Mouse (Mus musculus): ENCODE results near the gene Tmem131. TPM values are rescaled to one million over a fixed set of nuclear protein-coding genes. Genes with fewer than 3 reads are reported as not detected.

Gene Tmem131
- polyA plus RNA-seq, 1 experiment from 2014 or later: 31.3 TPM

- no peak overlapping the region for H3K4me2 ChIP-seq (replicated peaks; ENCODE audit: low read depth, low read length)
- no peak for ATAC-seq (ENCODE audit: insufficient number of reproducible peaks, insufficient read depth, low FRiP score, low read depth)
- H3K36me3 ChIP-seq (ENCODE audit: control insufficient read depth, insufficient read depth, low read length): no peaks in the 10 kb centered on the region
- no peak overlapping the region for H3K9ac ChIP-seq (replicated peaks; ENCODE audit: low read depth, low read length)
- no peaks in the 10 kb centered on the region for H3K9me3 ChIP-seq (ENCODE audit: control insufficient read depth, low read depth, low read length)
- no peak overlapping the region for H3K27ac ChIP-seq (ENCODE audit: low read length)
- H3K27me3 ChIP-seq (ENCODE audit: control insufficient read depth, insufficient read depth, low read length): no peaks in the 10 kb centered on the region
- no peak overlapping the region for H3K4me3 ChIP-seq (ENCODE audit: low read depth, low read length)
- 0 out of 2 replicates have a peak, but pooled peaks cover 2% of the 10 kb centered on the region for H3K4me1 ChIP-seq (ENCODE audit: control insufficient read depth, insufficient read depth, low read length)
- WGBS: 62% methylated on average over 6 of the region's 6 CpGs
Measured at GRCm38 (mm10) chr1:36904489-36904888, 39.0 kb downstream of the Tmem131 start.

- ATAC-seq (ENCODE audit: insufficient number of reproducible peaks, insufficient read depth, low FRiP score, low read depth): no peak
- Histone ChIP-seq H3K27ac (ENCODE audit: low read length) (no peak overlapping the region), H3K4me3 (ENCODE audit: low read depth, low read length) (no peak overlapping the region)
Measured at GRCm38 (mm10) chr1:36904084-36904451, 39.4 kb downstream of the Tmem131 start.

GRCm38 (mm10) chr1:36903376-36904083, 39.9 kb downstream of the Tmem131 start:
- ATAC-seq (ENCODE audit: insufficient number of reproducible peaks, insufficient read depth, low FRiP score, low read depth): no peak
- H3K9me3 ChIP-seq (ENCODE audit: control insufficient read depth, low read depth, low read length): no peaks in the 10 kb centered on the region
- no peak overlapping the region for H3K4me3 ChIP-seq (ENCODE audit: low read depth, low read length)
- H3K4me2 ChIP-seq (replicated peaks; ENCODE audit: low read depth, low read length): no peak overlapping the region
- H3K27me3 ChIP-seq (ENCODE audit: control insufficient read depth, insufficient read depth, low read length): no peaks in the 10 kb centered on the region
- H3K27ac ChIP-seq (ENCODE audit: low read length): no peak overlapping the region
- no peaks in the 10 kb centered on the region for H3K36me3 ChIP-seq (ENCODE audit: control insufficient read depth, insufficient read depth, low read length)
- 0 out of 2 replicates have a peak, but pooled peaks cover 2% of the 10 kb centered on the region for H3K4me1 ChIP-seq (ENCODE audit: control insufficient read depth, insufficient read depth, low read length)
- WGBS: 91% methylated on average over 15 of the region's 15 CpGs
- no peak overlapping the region for H3K9ac ChIP-seq (replicated peaks; ENCODE audit: low read depth, low read length)

More at GRCm38 (mm10) chr1:36904084-36904451, 39.4 kb downstream of the Tmem131 start:
- Histone ChIP-seq H3K9me3 (ENCODE audit: control insufficient read depth, low read depth, low read length) (no peaks in the 10 kb centered on the region), H3K9ac (replicated peaks; ENCODE audit: low read depth, low read length) (no peak overlapping the region), H3K4me1 (ENCODE audit: control insufficient read depth, insufficient read depth, low read length) (0 out of 2 replicates have a peak, but pooled peaks cover 2% of the 10 kb centered on the region), H3K27me3 (ENCODE audit: control insufficient read depth, insufficient read depth, low read length) (no peaks in the 10 kb centered on the region), H3K36me3 (ENCODE audit: control insufficient read depth, insufficient read depth, low read length) (no peaks in the 10 kb centered on the region), H3K4me2 (replicated peaks; ENCODE audit: low read depth, low read length) (no peak overlapping the region)
- 42% methylated on average over 3 of the region's 3 CpGs for WGBS

GRCm38 (mm10) chr1:36902533-36903315, 40.7 kb downstream of the Tmem131 start:
- ATAC-seq (ENCODE audit: insufficient number of reproducible peaks, insufficient read depth, low FRiP score, low read depth): no peak
- Histone ChIP-seq H3K4me3 (ENCODE audit: low read depth, low read length) (no peak overlapping the region), H3K36me3 (ENCODE audit: control insufficient read depth, insufficient read depth, low read length) (no peaks in the 10 kb centered on the region), H3K4me1 (ENCODE audit: control insufficient read depth, insufficient read depth, low read length) (0 out of 2 replicates have a peak, but pooled peaks cover 2% of the 10 kb centered on the region), H3K27me3 (ENCODE audit: control insufficient read depth, insufficient read depth, low read length) (no peaks in the 10 kb centered on the region), H3K27ac (ENCODE audit: low read length) (no peak overlapping the region), H3K4me2 (replicated peaks; ENCODE audit: low read depth, low read length) (no peak overlapping the region), H3K9ac (replicated peaks; ENCODE audit: low read depth, low read length) (no peak overlapping the region), H3K9me3 (ENCODE audit: control insufficient read depth, low read depth, low read length) (no peaks in the 10 kb centered on the region)
- 90% methylated on average over 11 of the region's 11 CpGs for WGBS

GRCm38 (mm10) chr1:36899622-36900021, 43.8 kb downstream of the Tmem131 start:
- 91% methylated on average over 2 of the region's 2 CpGs for WGBS
- Histone ChIP-seq H3K9ac (replicated peaks; ENCODE audit: low read depth, low read length) (no peak overlapping the region), H3K4me3 (ENCODE audit: low read depth, low read length) (no peak overlapping the region), H3K27me3 (ENCODE audit: control insufficient read depth, insufficient read depth, low read length) (no peaks in the 10 kb centered on the region), H3K36me3 (ENCODE audit: control insufficient read depth, insufficient read depth, low read length) (no peaks in the 10 kb centered on the region), H3K4me1 (ENCODE audit: control insufficient read depth, insufficient read depth, low read length) (no peaks in the 10 kb centered on the region), H3K9me3 (ENCODE audit: control insufficient read depth, low read depth, low read length) (no peaks in the 10 kb centered on the region), H3K27ac (ENCODE audit: low read length) (no peak overlapping the region), H3K4me2 (replicated peaks; ENCODE audit: low read depth, low read length) (no peak overlapping the region)
- no peak for ATAC-seq (ENCODE audit: insufficient number of reproducible peaks, insufficient read depth, low FRiP score, low read depth)

- H3K9ac ChIP-seq (replicated peaks; ENCODE audit: low read depth, low read length): no peak overlapping the region
- H3K4me3 ChIP-seq (ENCODE audit: low read depth, low read length): no peak overlapping the region
- no peak overlapping the region for H3K4me2 ChIP-seq (replicated peaks; ENCODE audit: low read depth, low read length)
- H3K36me3 ChIP-seq (ENCODE audit: control insufficient read depth, insufficient read depth, low read length): no peaks in the 10 kb centered on the region
- no peaks in the 10 kb centered on the region for H3K4me1 ChIP-seq (ENCODE audit: control insufficient read depth, insufficient read depth, low read length)
- no peaks in the 10 kb centered on the region for H3K27me3 ChIP-seq (ENCODE audit: control insufficient read depth, insufficient read depth, low read length)
- no peaks in the 10 kb centered on the region for H3K9me3 ChIP-seq (ENCODE audit: control insufficient read depth, low read depth, low read length)
- ATAC-seq (ENCODE audit: insufficient number of reproducible peaks, insufficient read depth, low FRiP score, low read depth): no peak
- no peak overlapping the region for H3K27ac ChIP-seq (ENCODE audit: low read length)
- WGBS: 81% methylated on average over 4 of the region's 4 CpGs
Measured at GRCm38 (mm10) chr1:36896423-36896822, 47.0 kb downstream of the Tmem131 start.

- H3K4me1 ChIP-seq (ENCODE audit: control insufficient read depth, insufficient read depth, low read length): no peaks in the 10 kb centered on the region
- no peaks in the 10 kb centered on the region for H3K9me3 ChIP-seq (ENCODE audit: control insufficient read depth, low read depth, low read length)
- no peak overlapping the region for H3K4me2 ChIP-seq (replicated peaks; ENCODE audit: low read depth, low read length)
- no peak overlapping the region for H3K9ac ChIP-seq (replicated peaks; ENCODE audit: low read depth, low read length)
- no peaks in the 10 kb centered on the region for H3K36me3 ChIP-seq (ENCODE audit: control insufficient read depth, insufficient read depth, low read length)
- no peaks in the 10 kb centered on the region for H3K27me3 ChIP-seq (ENCODE audit: control insufficient read depth, insufficient read depth, low read length)
- ATAC-seq (ENCODE audit: insufficient number of reproducible peaks, insufficient read depth, low FRiP score, low read depth): no peak
- H3K27ac ChIP-seq (ENCODE audit: low read length): no peak overlapping the region
- 79% methylated on average over 3 of the region's 3 CpGs for WGBS
- H3K4me3 ChIP-seq (ENCODE audit: low read depth, low read length): no peak overlapping the region
Measured at GRCm38 (mm10) chr1:36895452-36895851, 48.0 kb downstream of the Tmem131 start.

- H3K4me3 ChIP-seq (ENCODE audit: low read depth, low read length): no peak overlapping the region
Measured at GRCm38 (mm10) chr1:36894136-36894535, 49.3 kb downstream of the Tmem131 start.

More at GRCm38 (mm10) chr1:36894136-36894535, 49.3 kb downstream of the Tmem131 start:
- H3K4me2 ChIP-seq (replicated peaks; ENCODE audit: low read depth, low read length): no peak overlapping the region
- no peaks in the 10 kb centered on the region for H3K36me3 ChIP-seq (ENCODE audit: control insufficient read depth, insufficient read depth, low read length)
- peaks cover 5% of the 10 kb centered on the region; the same call in 1 of the 2 replicates for H3K4me1 ChIP-seq (ENCODE audit: control insufficient read depth, insufficient read depth, low read length)
- no peaks in the 10 kb centered on the region for H3K27me3 ChIP-seq (ENCODE audit: control insufficient read depth, insufficient read depth, low read length)
- ATAC-seq (ENCODE audit: insufficient number of reproducible peaks, insufficient read depth, low FRiP score, low read depth): no peak
- no peak overlapping the region for H3K9ac ChIP-seq (replicated peaks; ENCODE audit: low read depth, low read length)
- WGBS: 91% methylated on average over 3 of the region's 3 CpGs
- H3K27ac ChIP-seq (ENCODE audit: low read length): no peak overlapping the region
- H3K9me3 ChIP-seq (ENCODE audit: control insufficient read depth, low read depth, low read length): no peaks in the 10 kb centered on the region
